Mouse (Mus musculus): Measurements from ENCODE around the gene Lsamp. TPM values are rescaled to one million over a fixed set of nuclear protein-coding genes. Genes with fewer than 3 reads are reported as not detected.

The Lsamp gene
- polyA plus RNA-seq, 1 experiment: 0.31 TPM

- Histone ChIP-seq H3K4me1 (ENCODE audit: control insufficient read depth, insufficient read depth, low read length) (no peaks in the 10 kb centered on the region), H3K27me3 (ENCODE audit: control insufficient read depth, insufficient read depth, low read length) (no peaks in the 10 kb centered on the region), H3K4me3 (ENCODE audit: control insufficient read depth, low read depth, low read length) (no peak overlapping the region), H3K27ac (ENCODE audit: control insufficient read depth, insufficient read depth, low read depth, low read length) (no peak overlapping the region), H3K36me3 (ENCODE audit: control insufficient read depth, insufficient read depth, low read length) (no peaks in the 10 kb centered on the region)
- TF ChIP-seq POLR2A (IDR thresholded peaks at IDR 0.05; ENCODE audit: control insufficient read depth, low read depth, low read length) (no peak), CTCF (IDR thresholded peaks at IDR 0.05; ENCODE audit: control insufficient read depth, insufficient read depth, insufficient replicate concordance, low read depth, low read length) (no peak)
Observed at GRCm38 (mm10) chr16:40324811-40325210, 340.6 kb downstream of the Lsamp start.

GRCm38 (mm10) chr16:40328249-40328820, 344.2 kb downstream of the Lsamp start:
- TF ChIP-seq POLR2A (IDR thresholded peaks at IDR 0.05; ENCODE audit: control insufficient read depth, low read depth, low read length) (no peak), CTCF (IDR thresholded peaks at IDR 0.05; ENCODE audit: control insufficient read depth, insufficient read depth, insufficient replicate concordance, low read depth, low read length) (no peak)
- Histone ChIP-seq H3K27ac (ENCODE audit: control insufficient read depth, insufficient read depth, low read depth, low read length) (no peak overlapping the region), H3K27me3 (ENCODE audit: control insufficient read depth, insufficient read depth, low read length) (no peaks in the 10 kb centered on the region), H3K4me1 (ENCODE audit: control insufficient read depth, insufficient read depth, low read length) (no peaks in the 10 kb centered on the region), H3K4me3 (ENCODE audit: control insufficient read depth, low read depth, low read length) (no peak overlapping the region), H3K36me3 (ENCODE audit: control insufficient read depth, insufficient read depth, low read length) (no peaks in the 10 kb centered on the region)

GRCm38 (mm10) chr16:40369677-40370076, 385.5 kb downstream of the Lsamp start:
- Histone ChIP-seq H3K27ac (ENCODE audit: control insufficient read depth, insufficient read depth, low read depth, low read length) (no peak overlapping the region), H3K27me3 (ENCODE audit: control insufficient read depth, insufficient read depth, low read length) (no peaks in the 10 kb centered on the region)
- no peak for TF ChIP-seq POLR2A (IDR thresholded peaks at IDR 0.05; ENCODE audit: control insufficient read depth, low read depth, low read length)
- no peak for TF ChIP-seq CTCF (IDR thresholded peaks at IDR 0.05; ENCODE audit: control insufficient read depth, insufficient read depth, insufficient replicate concordance, low read depth, low read length)

GRCm38 (mm10) chr16:40371291-40371690, 387.1 kb downstream of the Lsamp start:
- no peaks in the 10 kb centered on the region for H3K27me3 ChIP-seq (ENCODE audit: control insufficient read depth, insufficient read depth, low read length)
- H3K36me3 ChIP-seq (ENCODE audit: control insufficient read depth, insufficient read depth, low read length): no peaks in the 10 kb centered on the region
- no peaks in the 10 kb centered on the region for H3K4me1 ChIP-seq (ENCODE audit: control insufficient read depth, insufficient read depth, low read length)
- H3K4me3 ChIP-seq (ENCODE audit: control insufficient read depth, low read depth, low read length): no peak overlapping the region
- TF ChIP-seq POLR2A (IDR thresholded peaks at IDR 0.05; ENCODE audit: control insufficient read depth, low read depth, low read length): no peak
- TF ChIP-seq CTCF (IDR thresholded peaks at IDR 0.05; ENCODE audit: control insufficient read depth, insufficient read depth, insufficient replicate concordance, low read depth, low read length): no peak
- H3K27ac ChIP-seq (ENCODE audit: control insufficient read depth, insufficient read depth, low read depth, low read length): no peak overlapping the region

More at GRCm38 (mm10) chr16:40369677-40370076, 385.5 kb downstream of the Lsamp start:
- H3K4me3 ChIP-seq (ENCODE audit: control insufficient read depth, low read depth, low read length): no peak overlapping the region
- no peaks in the 10 kb centered on the region for H3K4me1 ChIP-seq (ENCODE audit: control insufficient read depth, insufficient read depth, low read length)
- H3K36me3 ChIP-seq (ENCODE audit: control insufficient read depth, insufficient read depth, low read length): no peaks in the 10 kb centered on the region

GRCm38 (mm10) chr16:40375314-40375713, 391.2 kb downstream of the Lsamp start:
- no peaks in the 10 kb centered on the region for H3K27me3 ChIP-seq (ENCODE audit: control insufficient read depth, insufficient read depth, low read length)
- no peaks in the 10 kb centered on the region for H3K36me3 ChIP-seq (ENCODE audit: control insufficient read depth, insufficient read depth, low read length)
- TF ChIP-seq CTCF (IDR thresholded peaks at IDR 0.05; ENCODE audit: control insufficient read depth, insufficient read depth, insufficient replicate concordance, low read depth, low read length) (no peak), POLR2A (IDR thresholded peaks at IDR 0.05; ENCODE audit: control insufficient read depth, low read depth, low read length) (no peak)
- H3K27ac ChIP-seq (ENCODE audit: control insufficient read depth, insufficient read depth, low read depth, low read length): no peak overlapping the region
- H3K4me3 ChIP-seq (ENCODE audit: control insufficient read depth, low read depth, low read length): no peak overlapping the region
- H3K4me1 ChIP-seq (ENCODE audit: control insufficient read depth, insufficient read depth, low read length): no peaks in the 10 kb centered on the region

GRCm38 (mm10) chr16:40377129-40377799, 393.1 kb downstream of the Lsamp start:
- H3K4me3 ChIP-seq (ENCODE audit: control insufficient read depth, low read depth, low read length): no peak overlapping the region
- no peaks in the 10 kb centered on the region for H3K36me3 ChIP-seq (ENCODE audit: control insufficient read depth, insufficient read depth, low read length)
- no peaks in the 10 kb centered on the region for H3K27me3 ChIP-seq (ENCODE audit: control insufficient read depth, insufficient read depth, low read length)
- no peaks in the 10 kb centered on the region for H3K4me1 ChIP-seq (ENCODE audit: control insufficient read depth, insufficient read depth, low read length)
- no peak for TF ChIP-seq CTCF (IDR thresholded peaks at IDR 0.05; ENCODE audit: control insufficient read depth, insufficient read depth, insufficient replicate concordance, low read depth, low read length)
- no peak for TF ChIP-seq POLR2A (IDR thresholded peaks at IDR 0.05; ENCODE audit: control insufficient read depth, low read depth, low read length)
- no peak overlapping the region for H3K27ac ChIP-seq (ENCODE audit: control insufficient read depth, insufficient read depth, low read depth, low read length)

- H3K4me1 ChIP-seq (ENCODE audit: control insufficient read depth, insufficient read depth, low read length): no peaks in the 10 kb centered on the region
- no peak overlapping the region for H3K4me3 ChIP-seq (ENCODE audit: control insufficient read depth, low read depth, low read length)
- TF ChIP-seq POLR2A (IDR thresholded peaks at IDR 0.05; ENCODE audit: control insufficient read depth, low read depth, low read length): no peak
- H3K27me3 ChIP-seq (ENCODE audit: control insufficient read depth, insufficient read depth, low read length): no peaks in the 10 kb centered on the region
- H3K36me3 ChIP-seq (ENCODE audit: control insufficient read depth, insufficient read depth, low read length): no peaks in the 10 kb centered on the region
- H3K27ac ChIP-seq (ENCODE audit: control insufficient read depth, insufficient read depth, low read depth, low read length): no peak overlapping the region
Observed at GRCm38 (mm10) chr16:40392106-40392505, 407.9 kb downstream of the Lsamp start.
